Comparison of ENCODE assay signal across 8 mouse cellular contexts in genomic region chr7:141435129-141435855, GRCm38 (mm10). TPM values are rescaled to one million over a fixed set of nuclear protein-coding genes. Genes with fewer than 3 reads are reported as not detected.
DNase-seq lines count a peak whose midpoint lies in the region; ATAC-seq and TF ChIP-seq lines count a peak whose summit lies in the region.

No protein-coding gene starts in this region.

- peak overlapping the region; percentile 43 for H3ac ChIP-seq in C2C12 (ENCODE audit: control insufficient read depth, insufficient read length, low read depth)

- 0 out of 2 replicates have a peak, but pooled peaks have one; percentile 35 for ATAC-seq in heart, embryonic 11.5 days (replicated peaks; ENCODE audit: insufficient number of reproducible peaks, low FRiP score, low TSS enrichment)
- ATAC-seq in kidney, postnatal 0 days (replicated peaks; ENCODE audit: low FRiP score, low read depth): no peak

- no peaks in the 10 kb centered on the region for H3K27me3 ChIP-seq in C2C12 (ENCODE audit: control insufficient read depth, insufficient read depth, insufficient read length)
- no peaks in the 10 kb centered on the region for H3K27me3 ChIP-seq in heart, embryonic 11.5 days (ENCODE audit: control insufficient read depth, insufficient read depth, low read length)
- no peaks in the 10 kb centered on the region for H3K27me3 ChIP-seq in kidney, postnatal 0 days (ENCODE audit: insufficient read depth, low read length)

- H3K4me2 ChIP-seq in heart, embryonic 11.5 days: peak overlapping the region; percentile 80
- peak overlapping the region; percentile 51 for H3K4me2 ChIP-seq in kidney, postnatal 0 days (ENCODE audit: low read length)

- peak overlapping the region; percentile 65 for H3K9ac ChIP-seq in heart, embryonic 11.5 days (ENCODE audit: low read depth, low read length)
- no peak overlapping the region for H3K9ac ChIP-seq in kidney, postnatal 0 days (ENCODE audit: low read depth, low read length)

- H3K4me1 ChIP-seq in heart, embryonic 11.5 days (ENCODE audit: control insufficient read depth, insufficient read depth, low read length): peaks cover 28% of the 10 kb centered on the region
- H3K4me1 ChIP-seq in kidney, postnatal 0 days (replicated peaks; ENCODE audit: insufficient read depth, low read length): peaks cover 21% of the 10 kb centered on the region

- 0 out of 2 replicates have a peak overlapping the region, but pooled peaks have one; percentile 22 for H3K27ac ChIP-seq in heart, embryonic 11.5 days (ENCODE audit: low read depth, low read length)
- 0 out of 2 replicates have a peak overlapping the region, but pooled peaks have one; percentile 13 for H3K27ac ChIP-seq in kidney, postnatal 0 days

- peak; percentile 58 for DNase-seq in R1 (ENCODE audit: low read depth, low spot score)
- peak; percentile 70 for DNase-seq in embryo, embryonic 10.5 days (ENCODE audit: low spot score)
- peak; percentile 80 for DNase-seq in kidney, postnatal 0 days (ENCODE audit: low spot score)
- DNase-seq in lung, postnatal 10 days: peak; percentile 75
- DNase-seq in retina, postnatal 1 day: peak; percentile 71
- no peak for DNase-seq in ovary, adult 18-20 months (ENCODE audit: low spot score)

- peak overlapping the region; percentile 11 for H3K4me3 ChIP-seq in C2C12 (ENCODE audit: insufficient read depth, poor library complexity, severe bottlenecking)
- H3K4me3 ChIP-seq in heart, embryonic 11.5 days (ENCODE audit: low read depth, low read length): peak overlapping the region; percentile 46
- H3K4me3 ChIP-seq in kidney, postnatal 0 days (replicated peaks; ENCODE audit: low read depth, low read length): peak overlapping the region; percentile 34

- H3K79me2 ChIP-seq in C2C12 (ENCODE audit: control insufficient read depth, insufficient read depth): peaks cover 28% of the 10 kb centered on the region

- no peak for TF ChIP-seq CTCF in C2C12 (IDR thresholded peaks at IDR 0.05; ENCODE audit: control insufficient read depth, insufficient read depth, insufficient read length)
- no peak; the same call in 1 of the 2 replicates for TF ChIP-seq CTCF in kidney, postnatal 0 days (IDR thresholded peaks at IDR 0.05; ENCODE audit: low read depth)

- H3K79me3 ChIP-seq in C2C12 (ENCODE audit: low read depth): peaks cover 7% of the 10 kb centered on the region

- peaks cover 27% of the 10 kb centered on the region for H3K36me3 ChIP-seq in C2C12 (ENCODE audit: control insufficient read depth, insufficient read depth)
- H3K36me3 ChIP-seq in heart, embryonic 11.5 days (ENCODE audit: control insufficient read depth, insufficient read depth, low read length): peaks cover 12% of the 10 kb centered on the region; the same call in 1 of the 2 replicates
- peaks cover 28% of the 10 kb centered on the region for H3K36me3 ChIP-seq in kidney, postnatal 0 days (ENCODE audit: insufficient read depth, low read length)

- WGBS in heart, embryonic 11.5 days (ENCODE audit: insufficient replicate concordance): 5% methylated on average over 17 of the region's 17 CpGs
- whole genome bisulfite sequencing in kidney, postnatal 0 days: 5% methylated on average over 17 of the region's 17 CpGs

- H3K9me3 ChIP-seq in heart, embryonic 11.5 days (replicated peaks; ENCODE audit: control insufficient read depth, low read length): no peaks in the 10 kb centered on the region
- no peaks in the 10 kb centered on the region for H3K9me3 ChIP-seq in kidney, postnatal 0 days (replicated peaks; ENCODE audit: low read length)

TF ChIP-seq in C2C12, 6 proteins besides CTCF, POLR2A, EP300 and RAD21:
- TF ChIP-seq MYOG (IDR thresholded peaks at IDR 0.05; ENCODE audit: control insufficient read depth, extremely low read depth, insufficient read length): no peak
- no peak for TF ChIP-seq CEBPB (IDR thresholded peaks at IDR 0.05; ENCODE audit: low read depth)
- no peak for TF ChIP-seq MYOD1 (IDR thresholded peaks at IDR 0.05; ENCODE audit: control insufficient read depth, insufficient read length, low read depth)
- no peak for TF ChIP-seq USF1 (IDR thresholded peaks at IDR 0.05; ENCODE audit: low read depth)
- no peak for TF ChIP-seq MAX (IDR thresholded peaks at IDR 0.05)
- no peak for TF ChIP-seq FOSL1 (IDR thresholded peaks at IDR 0.05; ENCODE audit: insufficient read depth, low read length, poor library complexity, severe bottlenecking)

RNA-seq across cellular contexts. Expression of gene Slc25a22, which starts 2.4 kb away (rescaled TPM):
- 16.2 TPM for polyA plus RNA-seq in C2C12 (2012; fragmentation: generic; extraction: Trizol)
- polyA plus RNA-seq in heart, embryonic 11.5 days (2014; fragmentation: Nextera tagmentation; extraction: Ambion mirVana): 19.4 and 19.7 TPM in 2 replicates
- polyA plus RNA-seq in kidney, postnatal 0 days (2015; fragmentation: Nextera tagmentation; extraction: Ambion mirVana): 15.8 and 17.3 TPM in 2 replicates

RNA-seq across cellular contexts. Expression of gene Cend1, which starts 6.0 kb away (rescaled TPM):
- polyA plus RNA-seq in C2C12 (2012; fragmentation: generic; extraction: Trizol): 2.4 TPM
- 7.4 and 9.3 TPM in 2 replicates for polyA plus RNA-seq in heart, embryonic 11.5 days (2014; fragmentation: Nextera tagmentation; extraction: Ambion mirVana)
- 2.2 and 2.3 TPM in 2 replicates for polyA plus RNA-seq in kidney, postnatal 0 days (2015; fragmentation: Nextera tagmentation; extraction: Ambion mirVana)

RNA-seq across cellular contexts. Expression of gene Pidd1, which starts 8.5 kb away (rescaled TPM):
- polyA plus RNA-seq in C2C12 (2012; fragmentation: generic; extraction: Trizol): 9.5 TPM
- 9.5 and 9.6 TPM in 2 replicates for polyA plus RNA-seq in heart, embryonic 11.5 days (2014; fragmentation: Nextera tagmentation; extraction: Ambion mirVana)
- 3.6 and 5.1 TPM in 2 replicates for polyA plus RNA-seq in kidney, postnatal 0 days (2015; fragmentation: Nextera tagmentation; extraction: Ambion mirVana)

RNA-seq across cellular contexts. Expression of gene Rplp2, which starts 11.9 kb away (rescaled TPM):
- 4,785 TPM for polyA plus RNA-seq in C2C12 (2012; fragmentation: generic; extraction: Trizol)
- polyA plus RNA-seq in heart, embryonic 11.5 days (2014; fragmentation: Nextera tagmentation; extraction: Ambion mirVana): 873 and 1,016 TPM in 2 replicates
- 1,479 and 1,595 TPM in 2 replicates for polyA plus RNA-seq in kidney, postnatal 0 days (2015; fragmentation: Nextera tagmentation; extraction: Ambion mirVana)

RNA-seq across cellular contexts. Expression of gene Pnpla2, which starts 19.7 kb away (rescaled TPM):
- polyA plus RNA-seq in C2C12 (2012; fragmentation: generic; extraction: Trizol): 32.8 TPM
- 28.7 and 35.3 TPM in 2 replicates for polyA plus RNA-seq in heart, embryonic 11.5 days (2014; fragmentation: Nextera tagmentation; extraction: Ambion mirVana)
- 68.0 and 72.9 TPM in 2 replicates for polyA plus RNA-seq in kidney, postnatal 0 days (2015; fragmentation: Nextera tagmentation; extraction: Ambion mirVana)
